Mouse (Mus musculus) right cerebral cortex, adult 2 months (tissue): ENCODE measurements at regions not wholly inside any gene's neighbourhood (a gene's known extent, or its start where the extent isn't known, plus 50 kb on each side); places are given as distances from the start of the nearest gene placed in this dataset.
A peak's percentile ranks its signal among the peaks of the same experiment; 100 is the strongest.
"Not testable (repeated sequence)": the region's sequence is repeated elsewhere in the genome, so short reads cannot be mapped to it uniquely, and the experiment has no call there.

Source experiments
- DNase-seq, 2 experiments: peaks; one replicate each; pipeline ENCODE4 v3.0.0; 2021 to 2022; ENCODE audit warnings: low spot score in 2 of 2

- no peak for DNase-seq
Measured at GRCm38 (mm10) chr4:69677315-69677714, 723.1 kb upstream of the Brinp1 start.

- no peak for DNase-seq
Measured at GRCm38 (mm10) chr4:69673456-69673855, 719.3 kb upstream of the Brinp1 start.

- DNase-seq: peak; percentile 8 to 27
Measured at GRCm38 (mm10) chr4:69628908-69629307, 674.7 kb upstream of the Brinp1 start.

- not testable (repeated sequence) for DNase-seq
Measured at GRCm38 (mm10) chr4:69626426-69626825, 672.2 kb upstream of the Brinp1 start.

GRCm38 (mm10) chr4:69625831-69626230 is 671.6 kb upstream of the Brinp1 start:
- DNase-seq: no peak

GRCm38 (mm10) chr4:69621058-69621609 is 666.9 kb upstream of the Brinp1 start:
- DNase-seq: no peak

- no peak for DNase-seq
Measured at GRCm38 (mm10) chr4:69618161-69618730, 664.0 kb upstream of the Brinp1 start.

- no peak for DNase-seq
Measured at GRCm38 (mm10) chr4:69614901-69615300, 660.7 kb upstream of the Brinp1 start.

- no peak for DNase-seq
Measured at GRCm38 (mm10) chr4:69611681-69612300, 657.6 kb upstream of the Brinp1 start.

- DNase-seq: no peak
Measured at GRCm38 (mm10) chr4:69608885-69609284, 654.7 kb upstream of the Brinp1 start.

- no peak for DNase-seq
Measured at GRCm38 (mm10) chr4:69596992-69597541, 642.9 kb upstream of the Brinp1 start.

GRCm38 (mm10) chr4:69594022-69594421 is 639.8 kb upstream of the Brinp1 start:
- DNase-seq: no peak

GRCm38 (mm10) chr4:69576256-69576655 is 622.1 kb upstream of the Brinp1 start:
- no peak for DNase-seq

- no peak for DNase-seq
Measured at GRCm38 (mm10) chr4:69548104-69548503, 593.9 kb upstream of the Brinp1 start.

GRCm38 (mm10) chr4:69538172-69538908 is 584.1 kb upstream of the Brinp1 start:
- DNase-seq: peak; percentile 8 to 25

GRCm38 (mm10) chr4:69533107-69533506 is 578.9 kb upstream of the Brinp1 start:
- peak; percentile 6 to 7 for DNase-seq

GRCm38 (mm10) chr4:69523112-69523511 is 568.9 kb upstream of the Brinp1 start:
- DNase-seq: no peak

GRCm38 (mm10) chr4:69508281-69508680 is 554.1 kb upstream of the Brinp1 start:
- DNase-seq: no peak

GRCm38 (mm10) chr4:69471200-69471599 is 517.0 kb upstream of the Brinp1 start:
- peak; percentile 32 to 44 for DNase-seq

- no peak for DNase-seq
Measured at GRCm38 (mm10) chr4:69459990-69460389, 505.8 kb upstream of the Brinp1 start.

- peak in 1 of 2 experiments; percentile 4 for DNase-seq
Measured at GRCm38 (mm10) chr4:69456420-69456819, 502.2 kb upstream of the Brinp1 start.

GRCm38 (mm10) chr4:69446161-69446560 is 492.0 kb upstream of the Brinp1 start:
- no peak for DNase-seq
